24 mouse cellular contexts compared by ENCODE assay signal in genomic region chr2:132390607-132391160, GRCm38 (mm10). TPM values are rescaled to one million over a fixed set of nuclear protein-coding genes. Genes with fewer than 3 reads are reported as not detected.
DNase-seq lines count a peak whose midpoint lies in the region; ATAC-seq and TF ChIP-seq lines count a peak whose summit lies in the region.
"Had no signal": no experiment of that assay in that cellular context is flagged by ENCODE, and none has a peak within 500 bp of the region (broad histone marks: within the 10 kb centered on the region; RNA-seq: fewer than 3 reads in every experiment).

No protein-coding gene starts in this region.

- ATAC-seq in forebrain, embryonic 13.5 days = peak; percentile 27; the same call in 1 of the 2 replicates
- ATAC-seq in forebrain, embryonic 11.5 days (replicated peaks; ENCODE audit: low FRiP score) = no peak
- peak; percentile 44; the same call in 1 of the 2 replicates for ATAC-seq in forebrain, embryonic 15.5 days (replicated peaks)
- no peak for ATAC-seq in forebrain, embryonic 12.5 days (ENCODE audit: low FRiP score)
- ATAC-seq in forebrain, postnatal 0 days = peak; percentile 69; the same call in 1 of the 2 replicates
- ATAC-seq: activated CD4-positive, CD25-positive, alpha-beta regulatory T cell, adult 4 months; CD4-positive, CD25-positive, alpha-beta regulatory T cell, adult 4 months; Patski had no signal

- no peak overlapping the region for H3K27ac ChIP-seq in forebrain, embryonic 13.5 days
- no peak overlapping the region for H3K27ac ChIP-seq in forebrain, embryonic 11.5 days (ENCODE audit: low read depth, low read length)
- no peak overlapping the region for H3K27ac ChIP-seq in forebrain, embryonic 15.5 days (replicated peaks)
- no peak overlapping the region for H3K27ac ChIP-seq in forebrain, embryonic 12.5 days
- no peak overlapping the region for H3K27ac ChIP-seq in forebrain, postnatal 0 days (ENCODE audit: low read depth, low read length)
- H3K27ac ChIP-seq: embryonic facial prominence, embryonic 10.5 days; embryonic facial prominence, embryonic 12.5 days had no signal

- no peak overlapping the region for H3K9ac ChIP-seq in forebrain, embryonic 13.5 days
- H3K9ac ChIP-seq in forebrain, embryonic 11.5 days (ENCODE audit: low read length) = no peak overlapping the region
- no peak overlapping the region for H3K9ac ChIP-seq in forebrain, embryonic 15.5 days (replicated peaks)
- no peak overlapping the region for H3K9ac ChIP-seq in forebrain, embryonic 12.5 days
- no peak overlapping the region for H3K9ac ChIP-seq in forebrain, postnatal 0 days
- H3K9ac ChIP-seq: embryonic facial prominence, embryonic 12.5 days had no signal

- 82% methylated on average over 8 of the region's 8 CpGs for WGBS in forebrain, embryonic 13.5 days
- WGBS in forebrain, embryonic 11.5 days = 88% methylated on average over 8 of the region's 8 CpGs
- WGBS in forebrain, embryonic 15.5 days = 59% methylated on average over 8 of the region's 8 CpGs
- WGBS in forebrain, embryonic 12.5 days = 85% methylated on average over 8 of the region's 8 CpGs
- 50% methylated on average over 8 of the region's 8 CpGs for WGBS in forebrain, postnatal 0 days

- TF ChIP-seq POLR2A in brain, embryonic 14.5 days (IDR thresholded peaks at IDR 0.05; ENCODE audit: borderline replicate concordance, extremely low read depth, insufficient read depth, insufficient read length, poor library complexity, severe bottlenecking) = no peak

- H3K9me3 ChIP-seq in forebrain, embryonic 13.5 days (replicated peaks) = no peaks in the 10 kb centered on the region
- H3K9me3 ChIP-seq in forebrain, embryonic 11.5 days (ENCODE audit: control insufficient read depth, low read length) = no peaks in the 10 kb centered on the region
- no peaks in the 10 kb centered on the region for H3K9me3 ChIP-seq in forebrain, embryonic 15.5 days
- no peaks in the 10 kb centered on the region for H3K9me3 ChIP-seq in forebrain, embryonic 12.5 days
- no peaks in the 10 kb centered on the region for H3K9me3 ChIP-seq in forebrain, postnatal 0 days (ENCODE audit: low read length)
- H3K9me3 ChIP-seq: embryonic facial prominence, embryonic 10.5 days; embryonic facial prominence, embryonic 12.5 days; G1E had no signal

- peaks cover 4% of the 10 kb centered on the region; the same call in 1 of the 2 replicates for H3K27me3 ChIP-seq in forebrain, embryonic 13.5 days
- H3K27me3 ChIP-seq in forebrain, embryonic 11.5 days (ENCODE audit: control insufficient read depth, insufficient read depth, low read length) = no peaks in the 10 kb centered on the region
- no peaks in the 10 kb centered on the region for H3K27me3 ChIP-seq in forebrain, embryonic 15.5 days
- peaks cover 17% of the 10 kb centered on the region; the same call in 1 of the 2 replicates for H3K27me3 ChIP-seq in forebrain, embryonic 12.5 days
- H3K27me3 ChIP-seq in forebrain, postnatal 0 days (ENCODE audit: insufficient read depth, low read length) = no peaks in the 10 kb centered on the region; the same call in 1 of the 2 replicates
- H3K27me3 ChIP-seq: CH12.LX had no signal

- H3K36me3 ChIP-seq in forebrain, embryonic 13.5 days (ENCODE audit: poor library complexity, severe bottlenecking) = no peaks in the 10 kb centered on the region
- no peaks in the 10 kb centered on the region for H3K36me3 ChIP-seq in forebrain, embryonic 11.5 days (ENCODE audit: control insufficient read depth, insufficient read depth, low read length)
- no peaks in the 10 kb centered on the region for H3K36me3 ChIP-seq in forebrain, embryonic 15.5 days
- no peaks in the 10 kb centered on the region for H3K36me3 ChIP-seq in forebrain, embryonic 12.5 days (replicated peaks)
- H3K36me3 ChIP-seq in forebrain, postnatal 0 days (ENCODE audit: insufficient read depth) = no peaks in the 10 kb centered on the region
- H3K36me3 ChIP-seq: embryonic facial prominence, embryonic 10.5 days; embryonic facial prominence, embryonic 12.5 days; G1E had no signal

- no peak for TF ChIP-seq CTCF in brain, embryonic 14.5 days (IDR thresholded peaks at IDR 0.05; ENCODE audit: borderline replicate concordance, extremely low read depth, insufficient read depth, insufficient read length)
- no peak for TF ChIP-seq CTCF in forebrain, postnatal 0 days (IDR thresholded peaks at IDR 0.05; ENCODE audit: low read depth)

- intact Hi-C loops in left cerebral cortex, postnatal 36 days (cut with DNase I) = no loop called here

- H3K4me1 ChIP-seq in forebrain, embryonic 13.5 days = no peaks in the 10 kb centered on the region
- H3K4me1 ChIP-seq in forebrain, embryonic 11.5 days (replicated peaks; ENCODE audit: control insufficient read depth, insufficient read depth, low read length) = no peaks in the 10 kb centered on the region
- H3K4me1 ChIP-seq in forebrain, embryonic 15.5 days = peaks cover 10% of the 10 kb centered on the region
- H3K4me1 ChIP-seq in forebrain, embryonic 12.5 days = no peaks in the 10 kb centered on the region
- no peaks in the 10 kb centered on the region; the same call in 1 of the 2 replicates for H3K4me1 ChIP-seq in forebrain, postnatal 0 days (ENCODE audit: insufficient read depth)
- H3K4me1 ChIP-seq: embryonic facial prominence, embryonic 10.5 days; embryonic facial prominence, embryonic 12.5 days had no signal

- H3K4me3 ChIP-seq in forebrain, embryonic 13.5 days = no peak overlapping the region
- H3K4me3 ChIP-seq in forebrain, embryonic 11.5 days (ENCODE audit: low read depth, low read length) = no peak overlapping the region
- no peak overlapping the region for H3K4me3 ChIP-seq in forebrain, embryonic 15.5 days
- H3K4me3 ChIP-seq in forebrain, embryonic 12.5 days (replicated peaks) = no peak overlapping the region
- H3K4me3 ChIP-seq in forebrain, postnatal 0 days (ENCODE audit: low read depth, low read length) = no peak overlapping the region
- H3K4me3 ChIP-seq: embryonic facial prominence, embryonic 10.5 days; embryonic facial prominence, embryonic 12.5 days had no signal

- H3K4me2 ChIP-seq in forebrain, embryonic 13.5 days = no peak overlapping the region
- no peak overlapping the region for H3K4me2 ChIP-seq in forebrain, embryonic 11.5 days (ENCODE audit: low read depth, low read length, severe bottlenecking)
- H3K4me2 ChIP-seq in forebrain, embryonic 15.5 days (replicated peaks) = no peak overlapping the region
- H3K4me2 ChIP-seq in forebrain, embryonic 12.5 days = no peak overlapping the region
- H3K4me2 ChIP-seq in forebrain, postnatal 0 days (ENCODE audit: low read depth) = no peak overlapping the region
- H3K4me2 ChIP-seq: embryonic facial prominence, embryonic 12.5 days had no signal

- DNase-seq in forebrain, embryonic 11.5 days (ENCODE audit: low spot score) = no peak
- DNase-seq in brain, embryonic 14.5 days (ENCODE audit: low read depth) = peak; percentile 49
- DNase-seq in forebrain, postnatal 0 days = peak; percentile 59
- DNase-seq in left cerebral cortex, postnatal 36 days (ENCODE audit: low spot score in 2 of 2) = no peak
- DNase-seq: adrenal gland, adult 8-10 months; adrenal gland, postnatal 14 days; adrenal gland, postnatal 36 days; B cell, adult 2 months; cerebellum, adult 11-12 months; cerebellum, adult 2 months; cerebellum, adult 9-10 months; cerebellum, postnatal 10 days; cerebellum, postnatal 25 days had no signal

RNA-seq across cellular contexts. Expression of gene Prokr2, which starts 5.4 kb away (rescaled TPM):
- 4.1 and 6.1 TPM in 2 replicates for polyA plus RNA-seq in forebrain, embryonic 13.5 days (2015; fragmentation: Nextera tagmentation; extraction: Ambion mirVana)
- 3.3 TPM in 2 replicates for polyA plus RNA-seq in forebrain, embryonic 11.5 days (2014; fragmentation: Nextera tagmentation; extraction: Ambion mirVana)
- 5.0 and 5.1 TPM in 2 replicates for polyA plus RNA-seq in forebrain, embryonic 15.5 days (2015; fragmentation: Nextera tagmentation; extraction: Ambion mirVana)
- 3.0 and 3.3 TPM in 2 replicates for polyA plus RNA-seq in forebrain, embryonic 12.5 days (2016; fragmentation: Nextera tagmentation; extraction: Ambion mirVana)
- polyA plus RNA-seq in brain, embryonic 14.5 days (2012; rRNA removed) = 3.5 and 5.7 TPM in 2 replicates
- total RNA-seq in forebrain, postnatal 0 days (2014; rRNA removed) = 28.5 and 47.7 TPM in 2 replicates
- 9.0 and 14.0 TPM in 2 replicates for polyA plus RNA-seq in forebrain, postnatal 0 days (2015; fragmentation: Nextera tagmentation; extraction: Ambion mirVana)
- 1 to 10 TPM; 1.0 to 4.5 TPM for total RNA-seq in left cerebral cortex, postnatal 36 days (2021)
- total RNA-seq: adrenal gland, adult 18-20 months; adrenal gland, postnatal 14 days had no signal
- polyA plus RNA-seq: CD4-positive, CD25-positive, alpha-beta regulatory T cell, adult 4 months; G1E; Patski had no signal

Comparison
In these comparisons a context has a peak if more than half of its experiments do, and no peak if none do; other contexts are left out.
1. ATAC-seq: peak in forebrain, embryonic 13.5 days (single experiment), forebrain, embryonic 15.5 days (single experiment) and forebrain, postnatal 0 days (single experiment); none in forebrain, embryonic 11.5 days (single experiment) and forebrain, embryonic 12.5 days (single experiment).
2. DNase-seq: peak in brain, embryonic 14.5 days (single experiment) and forebrain, postnatal 0 days (single experiment); none in forebrain, embryonic 11.5 days (single experiment) and left cerebral cortex, postnatal 36 days (0 of 2).